Mouse (Mus musculus) erythroblast, embryonic 14.5 days (primary cell): ENCODE measurements around the gene Tlr4.

ENCODE experiments used
- GATA1 ChIP-seq: IDR thresholded peaks from 2 replicates; pipeline ENCODE4 v1.6.1; 2012; ENCODE audit warnings: low read length, inconsistent platforms, mixed read lengths
- TAL1 ChIP-seq: IDR thresholded peaks from 3 replicates; pipeline ENCODE4 v1.6.1; 2012; ENCODE audit warnings: low read length, inconsistent platforms, mixed read lengths

DNA sequence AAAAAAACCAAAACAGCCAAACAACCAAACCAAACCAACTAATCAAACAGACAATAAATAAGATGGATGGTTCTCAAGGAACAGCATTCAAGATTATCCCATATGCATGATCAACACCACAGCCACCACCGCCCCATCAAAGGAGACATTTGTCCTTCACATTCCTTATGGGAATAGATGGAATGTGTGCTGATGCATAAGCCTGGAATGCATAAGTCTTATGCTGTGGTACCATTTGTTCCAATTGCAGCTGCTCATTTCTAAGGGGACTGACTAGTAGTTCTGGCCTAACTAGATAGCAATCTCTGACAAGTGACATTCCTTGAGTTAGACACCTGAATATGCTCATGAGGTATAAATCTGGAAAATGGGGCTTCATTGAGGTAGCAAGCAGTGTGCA is 54.1 kb downstream of the Tlr4 start:
- TF ChIP-seq GATA1 (no peak), TAL1 (no peak)
